Mouse (Mus musculus) lung, postnatal 0 days (tissue): ENCODE data around the gene Fam171b.

Experiments
- CTCF ChIP-seq: IDR thresholded peaks from 2 replicates; pipeline ENCODE4 v1.5.1; 2016; ENCODE audit warnings: antibody characterized with exemption, mild to moderate bottlenecking
- EP300 ChIP-seq: IDR thresholded peaks from 2 replicates; pipeline ENCODE4 v1.6.1; 2016; ENCODE audit warnings: antibody characterized with exemption, mild to moderate bottlenecking, control low read depth

GRCm38 (mm10) chr2:83883850-83884420 lies 71.5 kb downstream of the Fam171b start:
- TF ChIP-seq CTCF (no peak), EP300 (no peak)
